Mouse (Mus musculus) ZHBTc4 (cell line): ENCODE results near the gene Ergic1.

Experiments used
- DNase-seq: peaks from one replicate; pipeline ENCODE4 v3.0.0-alpha.2; 2011; ENCODE audit warnings: low read depth, low spot score

Ergic1 gene

GRCm38 (mm10) chr17:26699819-26700616 is 138.7 kb downstream of the Ergic1 start:
- no peak for DNase-seq

- peak; percentile 26 for DNase-seq
These were observed 140.3 kb downstream of the Ergic1 start for GRCm38 (mm10) chr17:26701565-26701964.

DNA sequence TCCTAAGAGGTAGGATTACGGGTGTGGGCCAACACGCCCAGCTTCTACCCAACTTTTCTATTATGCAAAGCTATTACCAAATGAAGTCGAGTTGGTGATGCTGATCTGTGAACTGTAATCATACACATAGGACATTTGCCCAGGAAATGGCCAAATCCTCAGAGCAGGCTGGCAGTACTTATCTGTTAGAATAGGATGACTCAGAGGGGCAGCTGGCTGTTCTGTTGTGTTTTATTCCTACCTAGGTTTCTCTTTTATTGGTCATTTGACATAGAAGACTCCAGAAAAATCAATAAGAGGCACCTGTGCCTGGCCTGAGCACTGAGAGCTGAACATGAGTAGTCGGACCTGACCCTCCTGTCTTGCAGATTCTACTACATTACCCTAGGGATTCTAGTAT is 141.3 kb downstream of the Ergic1 start:
- DNase-seq: no peak

DNA sequence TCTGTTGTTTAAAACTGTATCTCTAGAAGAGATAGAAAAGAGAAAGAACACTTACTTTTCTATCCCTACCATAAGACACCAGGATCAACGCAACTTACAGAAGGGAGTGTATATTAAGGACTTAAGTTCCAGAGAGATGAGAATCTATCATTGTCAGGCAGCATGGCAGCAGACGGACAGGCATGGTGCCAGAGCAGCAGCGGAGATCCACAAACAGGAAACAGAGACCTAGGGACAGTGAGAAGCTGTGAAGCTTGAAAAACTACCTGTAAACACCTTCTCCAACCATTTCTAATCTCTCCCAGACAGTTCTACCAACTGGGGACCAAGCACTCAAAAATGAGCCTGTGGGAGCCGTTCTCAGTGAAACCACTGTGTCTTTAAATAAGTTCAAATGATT is 142.4 kb downstream of the Ergic1 start:
- no peak for DNase-seq

- DNase-seq: no peak
These were observed 144.4 kb downstream of the Ergic1 start for GRCm38 (mm10) chr17:26705463-26706359.
